Mouse (Mus musculus) liver, embryonic 13.5 days (tissue): Measurements from ENCODE around the gene Ccnb3. TPM values are rescaled to one million over a fixed set of nuclear protein-coding genes. Genes with fewer than 3 reads are reported as not detected.

Experiments used
- polyA plus RNA-seq: library from polyadenylated mRNA; unstranded; fragments of >200 nt; fragmentation: Nextera tagmentation; extraction: Ambion mirVana; gene quantifications from 2 replicates; pipeline ENCODE4 v1.2.1, GENCODE M21; 2015

Ccnb3 gene
- polyA plus RNA-seq, 1 experiment from 2014 or later: 0.03 TPM

Other genes starting within 250 kb of the Ccnb3 start
- gene Akap4, start 25.9 kb upstream of the Ccnb3 start, polyA plus RNA-seq: not detected in 2 replicates